Mouse (Mus musculus) Muller cell, postnatal 12 days (primary cell): ENCODE data around the gene Defa26.
"Not testable (repeated sequence)": the region's sequence is repeated elsewhere in the genome, so short reads cannot be mapped to it uniquely, and the experiment has no call there.

Experiments used
- DNase-seq: peaks from one replicate; pipeline ENCODE4 v3.0.0-alpha.2; 2015; ENCODE audit errors: inconsistent ontology term

Defa26 gene

GRCm38 (mm10) chr8:21617883-21618282, at the start of gene Defa26:
Gene Defa26, plus strand, starts transcription at chr8:21618183.
- DNase-seq, result not testable (repeated sequence)

DNA sequence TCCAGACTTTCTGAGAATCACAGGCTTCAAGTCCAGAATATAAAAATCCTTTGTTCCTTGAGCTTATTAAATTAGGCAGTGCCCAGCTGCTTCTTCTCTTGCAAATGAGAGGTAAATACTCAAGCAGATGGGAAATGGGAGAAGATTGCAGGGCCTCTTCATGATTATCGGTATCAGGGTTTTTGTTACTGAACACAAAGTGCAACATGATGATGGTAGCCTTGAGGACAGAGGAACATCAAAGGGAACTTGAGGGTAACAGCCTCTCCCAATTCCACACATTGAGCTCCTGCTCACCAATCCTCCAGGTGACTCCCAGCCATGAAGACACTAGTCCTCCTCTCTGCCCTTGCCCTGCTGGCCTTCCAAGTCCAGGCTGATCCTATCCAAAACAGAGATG, 35.3 kb upstream of the Defa26 start, which contains the start of gene Defa28:
Defa28 (plus strand) TSS at position 301 of the 400 bp plus-strand sequence.
- not testable (repeated sequence) for DNase-seq

DNA sequence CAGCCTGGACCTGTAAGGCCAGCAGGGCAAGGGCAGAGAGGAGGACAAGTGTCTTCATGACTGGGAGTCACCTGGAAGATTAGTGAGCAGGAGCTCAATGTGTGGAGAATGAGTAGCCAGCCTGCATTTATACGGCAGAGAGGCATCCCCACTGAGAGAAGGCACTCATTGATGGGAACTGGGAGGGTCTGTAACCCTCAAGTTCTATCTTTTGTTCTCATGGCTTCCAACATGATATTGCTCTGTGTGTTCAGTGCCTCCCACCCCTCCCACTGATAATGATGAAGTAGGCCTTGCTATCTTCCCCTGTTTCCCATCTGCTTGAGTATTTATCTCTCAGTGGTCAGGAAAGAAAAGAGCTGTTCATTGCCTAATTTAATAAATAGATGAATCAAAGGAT, 23.6 kb upstream of the Defa26 start, which contains the start of gene Gm7861:
Gm7861 (minus strand) TSS at position 101 of the 400 bp plus-strand sequence.
- not testable (repeated sequence) for DNase-seq

- DNase-seq, result not testable (repeated sequence)
Observed at GRCm38 (mm10) chr8:21655480-21655879, 37.5 kb downstream of the Defa26 start, which contains the start of gene Defa17. Gene Defa17, plus strand, starts transcription at chr8:21655780.

GRCm38 (mm10) chr8:21665497-21665896, 47.5 kb downstream of the Defa26 start, which contains the start of gene Defa34:
Gene Defa34, plus strand, starts transcription at chr8:21665797.
- not testable (repeated sequence) for DNase-seq
